Mouse (Mus musculus): ENCODE results near the gene Kitl. TPM values are rescaled to one million over a fixed set of nuclear protein-coding genes. Genes with fewer than 3 reads are reported as not detected.

Kitl gene
- 42.9 TPM for polyA plus RNA-seq (2015; fragmentation: Illumina TruSeq; extraction: RNeasy Lipid Tissue Mini Kit (QIAGEN cat#74804); ENCODE audit: insufficient read depth, low replicate concordance)

DNA sequence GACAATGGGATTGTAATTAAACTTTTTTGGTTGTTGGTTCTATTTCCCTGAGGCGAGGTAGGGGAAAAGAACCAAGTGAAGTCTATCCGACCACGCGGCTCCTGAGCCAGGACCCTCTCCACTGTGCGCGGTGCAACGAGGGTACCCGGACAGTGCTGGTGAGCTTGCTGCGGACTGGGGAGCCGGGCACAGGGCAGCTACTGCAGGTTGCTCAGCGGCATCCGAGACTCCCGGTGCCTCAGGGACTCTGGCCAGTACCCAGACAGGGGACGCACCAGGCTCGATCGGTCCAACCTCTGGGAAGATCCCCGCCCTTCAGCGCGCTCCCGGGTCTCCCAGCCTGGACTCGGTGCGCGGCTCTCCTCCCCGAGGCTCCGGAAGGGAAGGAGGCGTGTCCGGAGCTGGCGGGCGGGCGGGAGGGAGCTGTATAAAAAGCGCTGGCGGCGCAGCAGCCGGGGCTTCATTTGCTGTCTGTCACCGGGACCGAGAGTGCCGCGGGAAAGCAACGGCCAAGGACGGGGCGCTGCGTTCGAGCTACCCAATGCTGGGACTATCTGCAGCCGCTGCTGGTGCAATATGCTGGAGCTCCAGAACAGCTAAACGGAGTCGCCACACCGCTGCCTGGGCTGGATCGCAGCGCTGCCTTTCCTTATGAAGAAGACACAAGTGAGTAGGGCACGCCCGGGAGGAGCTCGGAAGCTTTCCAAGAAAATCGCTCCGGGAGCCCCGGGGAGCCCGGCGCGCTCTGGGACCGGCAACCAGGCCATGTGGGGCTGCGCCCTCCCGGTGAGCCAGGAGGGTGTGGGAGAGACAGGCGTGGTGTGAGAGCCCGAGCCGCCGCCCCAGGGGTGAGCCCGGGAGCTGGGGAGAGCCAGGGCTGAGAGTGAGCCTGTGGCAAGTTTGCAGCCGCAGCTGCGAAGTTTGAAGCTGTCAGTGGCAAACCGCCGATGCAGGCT is at the start of gene Kitl:
Gene Kitl (plus strand): TSS at position 261 of the 956 bp plus-strand sequence.

All from spleen, adult 10 weeks (tissue).